ENCODE assay signal across 15 mouse cellular contexts in the genomic region with DNA sequence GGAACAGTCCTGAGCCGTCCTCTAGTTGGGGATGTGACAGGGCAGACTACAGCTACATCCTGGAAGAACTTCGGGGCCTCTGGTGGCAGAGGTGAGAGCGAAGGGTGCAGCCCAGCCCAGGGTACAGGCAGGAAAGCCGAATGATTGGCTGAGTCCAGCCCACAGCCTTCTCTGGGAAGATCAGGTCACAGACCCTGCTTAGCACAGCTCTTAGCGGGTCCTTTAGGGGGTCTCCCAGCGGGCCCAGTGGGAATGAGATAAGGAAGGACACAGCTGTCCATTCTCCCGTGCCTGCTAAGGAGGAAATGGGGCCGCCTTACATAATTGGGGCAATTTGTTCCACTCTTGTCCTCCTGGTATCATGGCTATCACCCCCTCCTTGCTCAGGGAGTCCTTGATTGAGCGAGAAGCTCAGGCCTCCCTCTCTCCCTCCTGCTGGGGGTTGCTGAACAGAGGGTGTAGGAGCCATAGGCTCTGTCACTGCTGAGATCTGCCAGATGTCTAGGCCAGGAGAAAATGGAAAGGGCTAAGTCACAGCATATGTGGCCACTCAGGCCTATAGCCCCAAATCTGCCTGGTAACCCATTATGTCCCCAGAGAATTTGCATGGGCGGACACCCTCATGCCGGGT. TPM values are rescaled to one million over a fixed set of nuclear protein-coding genes. Genes with fewer than 3 reads are reported as not detected.
DNase-seq lines count a peak whose midpoint lies in the region; ATAC-seq lines count a peak whose summit lies in the region.
"Had no signal": no experiment of that assay in that cellular context is flagged by ENCODE, and none has a peak within 500 bp of the region (broad histone marks: within the 10 kb centered on the region; RNA-seq: fewer than 3 reads in every experiment).

No protein-coding gene starts in this region.

- DNase-seq in heart, postnatal 10 days: no peak
- DNase-seq in neural tube, embryonic 11.5 days (ENCODE audit: low spot score): peak; percentile 42
- no peak for DNase-seq in neural tube, embryonic 10.5 days (ENCODE audit: extremely low spot score, low spot score)
- no peak for DNase-seq in midbrain, embryonic 14.5 days
- no peak for DNase-seq in layer of hippocampus, postnatal 25 days (ENCODE audit: extremely low spot score in 1 of 2, low spot score in 1 of 2)
- DNase-seq in liver, embryonic 11.5 days (ENCODE audit: low spot score): no peak
- no peak for DNase-seq in gastrocnemius, adult 18-20 months (ENCODE audit: low spot score)
- DNase-seq: cerebellum, adult 9-10 months; heart, adult 18-20 months had no signal

- no peak overlapping the region for H3K9ac ChIP-seq in heart, embryonic 11.5 days (ENCODE audit: low read depth, low read length)
- no peak overlapping the region for H3K9ac ChIP-seq in neural tube, embryonic 11.5 days (ENCODE audit: low read length)
- H3K9ac ChIP-seq in midbrain, embryonic 14.5 days (replicated peaks; ENCODE audit: low read length): no peak overlapping the region
- no peak overlapping the region for H3K9ac ChIP-seq in liver, embryonic 11.5 days (ENCODE audit: low read depth, low read length)
- H3K9ac ChIP-seq: limb, embryonic 12.5 days; lung, embryonic 15.5 days had no signal

- H3K27me3 ChIP-seq in heart, embryonic 11.5 days (ENCODE audit: control insufficient read depth, insufficient read depth, low read length): peaks cover 13% of the 10 kb centered on the region
- H3K27me3 ChIP-seq in neural tube, embryonic 11.5 days (ENCODE audit: control insufficient read depth, insufficient read depth, low read length): 0 out of 2 replicates have a peak, but pooled peaks cover 2% of the 10 kb centered on the region
- no peaks in the 10 kb centered on the region for H3K27me3 ChIP-seq in midbrain, embryonic 14.5 days (ENCODE audit: control insufficient read depth, insufficient read depth, low read length)
- peaks cover 34% of the 10 kb centered on the region for H3K27me3 ChIP-seq in liver, embryonic 11.5 days (replicated peaks; ENCODE audit: control insufficient read depth, insufficient read depth, low read length)

- intact Hi-C loops in heart, postnatal 10 days (cut with DNase I): no loop called here

- 29% methylated on average over 11 of the region's 11 CpGs for WGBS in heart, embryonic 11.5 days (ENCODE audit: insufficient replicate concordance)
- 30% methylated on average over 11 of the region's 11 CpGs for WGBS in neural tube, embryonic 11.5 days
- 33% methylated on average over 11 of the region's 11 CpGs for WGBS in midbrain, embryonic 14.5 days
- 38% methylated on average over 11 of the region's 11 CpGs for WGBS in liver, embryonic 11.5 days

- H3K9me3 ChIP-seq in heart, embryonic 11.5 days (replicated peaks; ENCODE audit: control insufficient read depth, low read length): no peaks in the 10 kb centered on the region
- no peaks in the 10 kb centered on the region for H3K9me3 ChIP-seq in neural tube, embryonic 11.5 days (ENCODE audit: control insufficient read depth, low read length)
- no peaks in the 10 kb centered on the region for H3K9me3 ChIP-seq in midbrain, embryonic 14.5 days (ENCODE audit: control insufficient read depth, low read length)
- no peaks in the 10 kb centered on the region for H3K9me3 ChIP-seq in liver, embryonic 11.5 days (ENCODE audit: control insufficient read depth, low read length)
- H3K9me3 ChIP-seq: limb, embryonic 12.5 days; lung, embryonic 15.5 days had no signal

- peak; percentile 28; the same call in 1 of the 2 replicates for ATAC-seq in heart, embryonic 11.5 days (replicated peaks; ENCODE audit: insufficient number of reproducible peaks, low FRiP score, low TSS enrichment)
- ATAC-seq in neural tube, embryonic 11.5 days (ENCODE audit: insufficient read depth, low FRiP score, low TSS enrichment): peak; percentile 42; the same call in 1 of the 2 replicates
- ATAC-seq in midbrain, embryonic 14.5 days (ENCODE audit: low FRiP score, low TSS enrichment): peak; percentile 35; the same call in 1 of the 2 replicates
- ATAC-seq in liver, embryonic 11.5 days (replicated peaks; ENCODE audit: low FRiP score): no peak
- ATAC-seq: activated CD4-positive, CD25-positive, alpha-beta regulatory T cell, adult 4 months; intestine, postnatal 0 days had no signal

- H3K4me2 ChIP-seq in heart, embryonic 11.5 days: no peak overlapping the region
- no peak overlapping the region for H3K4me2 ChIP-seq in neural tube, embryonic 11.5 days (ENCODE audit: low read depth)
- no peak overlapping the region for H3K4me2 ChIP-seq in midbrain, embryonic 14.5 days (ENCODE audit: low read length)
- no peak overlapping the region for H3K4me2 ChIP-seq in liver, embryonic 11.5 days
- H3K4me2 ChIP-seq: limb, embryonic 12.5 days; lung, embryonic 15.5 days had no signal

- no peaks in the 10 kb centered on the region for H3K36me3 ChIP-seq in heart, embryonic 11.5 days (ENCODE audit: control insufficient read depth, insufficient read depth, low read length)
- H3K36me3 ChIP-seq in neural tube, embryonic 11.5 days (ENCODE audit: control insufficient read depth, insufficient read depth, low read length): no peaks in the 10 kb centered on the region
- no peaks in the 10 kb centered on the region for H3K36me3 ChIP-seq in midbrain, embryonic 14.5 days (ENCODE audit: control insufficient read depth, insufficient read depth, low read length)
- H3K36me3 ChIP-seq in liver, embryonic 11.5 days (ENCODE audit: control insufficient read depth, insufficient read depth, low read length): no peaks in the 10 kb centered on the region
- H3K36me3 ChIP-seq: limb, embryonic 12.5 days; lung, embryonic 15.5 days had no signal

- H3K4me3 ChIP-seq in heart, embryonic 11.5 days (ENCODE audit: low read depth, low read length): no peak overlapping the region
- H3K4me3 ChIP-seq in neural tube, embryonic 11.5 days (ENCODE audit: low read depth, low read length): no peak overlapping the region
- no peak overlapping the region for H3K4me3 ChIP-seq in midbrain, embryonic 14.5 days (replicated peaks; ENCODE audit: low read depth, low read length)
- H3K4me3 ChIP-seq in liver, embryonic 11.5 days (ENCODE audit: low read depth, low read length): no peak overlapping the region
- H3K4me3 ChIP-seq: limb, embryonic 12.5 days; lung, embryonic 15.5 days had no signal

- H3K4me1 ChIP-seq in heart, embryonic 11.5 days (ENCODE audit: control insufficient read depth, insufficient read depth, low read length): peaks cover 12% of the 10 kb centered on the region
- H3K4me1 ChIP-seq in neural tube, embryonic 11.5 days (ENCODE audit: control insufficient read depth, insufficient read depth, low read length): peaks cover 3% of the 10 kb centered on the region; the same call in 1 of the 2 replicates
- peaks cover 15% of the 10 kb centered on the region; the same call in 1 of the 2 replicates for H3K4me1 ChIP-seq in midbrain, embryonic 14.5 days (ENCODE audit: control insufficient read depth, insufficient read depth, low read length)
- H3K4me1 ChIP-seq in liver, embryonic 11.5 days (replicated peaks; ENCODE audit: control insufficient read depth, insufficient read depth, low read length): 0 out of 2 replicates have a peak, but pooled peaks cover 2% of the 10 kb centered on the region

- no peak overlapping the region for H3K27ac ChIP-seq in heart, embryonic 11.5 days (ENCODE audit: low read depth, low read length)
- peak overlapping the region; percentile 44; the same call in 1 of the 2 replicates for H3K27ac ChIP-seq in neural tube, embryonic 11.5 days (ENCODE audit: low read depth, low read length)
- peak overlapping the region; percentile 55; the same call in 1 of the 2 replicates for H3K27ac ChIP-seq in midbrain, embryonic 14.5 days (replicated peaks; ENCODE audit: low read depth, low read length)
- H3K27ac ChIP-seq in liver, embryonic 11.5 days (ENCODE audit: low read depth, low read length): no peak overlapping the region
- H3K27ac ChIP-seq: limb, embryonic 12.5 days; lung, embryonic 15.5 days had no signal

RNA-seq across cellular contexts. Expression of a gene that starts 52.6 kb away (rescaled TPM):
- polyA plus RNA-seq in heart, embryonic 11.5 days (2014; fragmentation: Nextera tagmentation; extraction: Ambion mirVana): 5.9 and 7.1 TPM in 2 replicates
- total RNA-seq in heart, postnatal 10 days (2021): 10 to 100 TPM in 1 of 2 experiments, 1 to 10 TPM in 1; 7.3 to 13.2 TPM
- 1.4 and 1.8 TPM in 2 replicates for polyA plus RNA-seq in neural tube, embryonic 11.5 days (2014; fragmentation: Nextera tagmentation; extraction: Ambion mirVana)
- 7.9 and 10.6 TPM in 2 replicates for polyA plus RNA-seq in midbrain, embryonic 14.5 days (2014; fragmentation: Nextera tagmentation; extraction: Ambion mirVana)
- 10 to 100 TPM; 16.8 to 21.2 TPM for total RNA-seq in layer of hippocampus, postnatal 25 days (2021)
- polyA plus RNA-seq in liver, embryonic 11.5 days (2014; fragmentation: Nextera tagmentation; extraction: Ambion mirVana): 0.13 and 0.18 TPM in 2 replicates
- total RNA-seq in gastrocnemius, adult 18-20 months (2021): under 1 TPM; 0.52 to 0.94 TPM
- total RNA-seq: MEL had no signal

Comparison
In these comparisons a context has a peak if more than half of its experiments do, and no peak if none do; other contexts are left out.
1. H3K27ac ChIP-seq: peak in neural tube, embryonic 11.5 days (single experiment) and midbrain, embryonic 14.5 days (single experiment); none in heart, embryonic 11.5 days (single experiment) and liver, embryonic 11.5 days (single experiment).